Mouse (Mus musculus) E14TG2a.4 (cell line): Measurements from ENCODE around the gene Cdon.

Experiments used
- CTCF ChIP-seq: conservative IDR thresholded peaks from 2 replicates; pipeline ENCODE4 v1.5.1; 2014; ENCODE audit warnings: low read length
- NANOG ChIP-seq: IDR thresholded peaks from 2 replicates; pipeline ENCODE4 v1.6.1; 2014; ENCODE audit warnings: borderline replicate concordance, low read length, mixed read lengths
- POU5F1 ChIP-seq: IDR thresholded peaks from 2 replicates; pipeline ENCODE4 v1.6.1; 2014; ENCODE audit warnings: low read length, borderline replicate concordance

GRCm38 (mm10) chr9:35422405-35422941, 1.5 kb downstream of the Cdon start:
- TF ChIP-seq CTCF (no peak), NANOG (no peak), POU5F1 (no peak)
